Mouse (Mus musculus): Measurements from ENCODE around the gene Gga2. TPM values are rescaled to one million over a fixed set of nuclear protein-coding genes. Genes with fewer than 3 reads are reported as not detected.
A peak's percentile ranks its signal among the peaks of the same experiment; 100 is the strongest.

Gene Gga2
- polyA plus RNA-seq (2012; rRNA removed) (21.9 and 23.5 TPM in 2 replicates), polyA plus RNA-seq (2014; fragmentation: Nextera tagmentation; extraction: Ambion mirVana) (18.2 and 21.4 TPM in 2 replicates)

DNA sequence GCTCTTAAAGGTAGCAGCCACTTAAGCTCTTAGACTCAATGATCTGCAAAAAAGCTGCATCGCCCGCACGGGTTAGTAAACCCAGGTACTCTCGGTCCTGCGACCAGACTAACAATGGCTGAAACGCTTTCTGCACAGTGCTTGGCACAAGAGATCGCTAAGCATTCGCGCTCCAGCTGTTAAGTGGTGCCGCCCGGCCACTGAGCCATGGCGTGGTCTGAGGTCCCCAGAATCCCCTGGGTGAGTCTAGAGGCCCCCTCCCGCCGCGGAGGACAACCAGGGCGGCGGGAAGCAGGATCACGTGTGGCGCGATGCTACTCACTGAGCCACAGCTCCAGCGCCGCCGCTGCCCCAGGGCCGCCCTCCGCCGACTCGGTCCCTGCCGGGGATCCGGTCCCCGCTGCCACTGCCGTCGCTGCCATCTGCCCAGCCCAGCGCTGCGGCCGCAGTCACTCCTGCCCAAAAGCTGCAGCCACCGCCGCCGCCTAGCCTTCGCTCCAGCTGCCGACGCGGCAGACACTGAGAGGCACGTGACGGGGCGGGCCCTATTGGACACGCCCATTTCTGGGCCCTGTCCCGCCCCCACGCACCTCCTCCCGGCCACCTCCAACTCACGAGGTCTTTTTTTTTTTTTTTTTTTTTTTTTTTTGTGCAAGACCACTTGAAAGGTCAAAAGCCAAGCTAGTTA, at the start of gene Gga2:
TSS of gene Gga2 (minus strand) at position 556 of the 688 bp plus-strand sequence.
- Histone ChIP-seq H3K27ac (peak within 1 kb of the TSS; percentile 49), H3K4me3 (ENCODE audit: insufficient read depth in 1 of 2, low read depth in 2 of 2, low read length in 2 of 2) (peak within 1 kb of the TSS; percentile 67 to 71), H3K4me1 (replicated peaks; ENCODE audit: control insufficient read depth in 2 of 2, insufficient read depth in 2 of 2, low read length in 1 of 2) (peaks cover 34 to 48% of the 10 kb centered on the region in 2 experiments), H3K9ac (replicated peaks) (peak within 1 kb of the TSS; percentile 75), H3K27me3 (ENCODE audit: control insufficient read depth, insufficient read depth, low read length) (no peaks in the 10 kb centered on the region), H3K9me3 (ENCODE audit: control insufficient read depth, low read length) (no peaks in the 10 kb centered on the region), H3K36me3 (replicated peaks; ENCODE audit: control insufficient read depth, insufficient read depth, low read depth) (no peaks in the 10 kb centered on the region), H3K4me2 (ENCODE audit: low read depth) (peak within 1 kb of the TSS; percentile 83)
- no peak for TF ChIP-seq EP300 (IDR thresholded peaks at IDR 0.05; ENCODE audit: low read depth)
- TF ChIP-seq CTCF (IDR thresholded peaks at IDR 0.05; ENCODE audit: low read depth): no peak
- DNase-seq (ENCODE audit: low read depth in 3 of 3, low spot score in 3 of 3) (peak; percentile 77 to 78 (median 77)), ATAC-seq (ENCODE audit: insufficient read depth) (peak; percentile 75)
- under 1% methylated on average over 49 of the region's 50 CpGs for WGBS (ENCODE audit: insufficient replicate concordance)

DNA sequence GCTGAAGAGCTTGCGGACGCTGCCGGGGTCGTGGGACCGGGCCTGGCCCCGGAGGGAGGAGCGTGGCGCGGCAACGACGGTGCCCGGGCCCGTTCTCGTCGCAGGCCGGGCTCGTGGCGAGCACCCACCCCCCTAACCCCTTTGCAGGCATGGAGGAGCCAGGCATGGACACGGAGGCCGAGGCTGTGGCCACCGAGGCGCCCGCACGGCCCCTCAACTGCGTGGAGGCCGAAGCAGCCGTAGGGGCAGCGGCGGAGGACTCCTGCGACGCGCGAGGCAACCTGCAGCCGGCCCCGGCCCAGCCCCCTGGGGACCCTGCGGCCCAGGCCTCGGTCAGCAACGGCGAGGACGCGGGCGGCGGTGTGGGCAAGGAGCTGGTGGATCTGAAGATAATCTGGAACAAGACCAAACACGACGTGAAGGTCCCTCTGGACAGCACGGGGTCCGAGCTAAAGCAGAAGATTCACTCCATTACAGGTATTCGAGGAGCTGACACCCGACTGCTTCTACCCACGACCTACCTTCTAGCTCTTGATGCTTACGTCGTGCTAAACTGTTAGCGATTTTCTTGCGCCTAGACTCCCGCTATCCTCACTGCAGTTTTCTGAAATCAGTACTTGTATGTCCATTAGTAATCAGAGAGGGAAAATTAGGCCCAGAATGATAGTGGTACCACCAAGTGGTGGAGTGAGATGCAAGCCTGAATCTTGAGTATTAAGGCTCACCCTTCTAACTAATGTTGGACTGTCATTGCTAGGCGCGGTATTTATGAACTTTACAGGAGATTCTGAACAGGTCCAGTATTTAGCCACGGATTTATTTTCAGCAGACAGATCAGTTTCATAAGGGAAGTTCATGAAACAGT, 46.7 kb upstream of the Gga2 start:
- no peak for ATAC-seq (ENCODE audit: insufficient read depth)
- no peaks in the 10 kb centered on the region for H3K27me3 ChIP-seq (ENCODE audit: control insufficient read depth, insufficient read depth, low read length)
- peaks cover 11 to 17% of the 10 kb centered on the region in 2 experiments for H3K4me1 ChIP-seq (replicated peaks; ENCODE audit: control insufficient read depth in 2 of 2, insufficient read depth in 2 of 2, low read length in 1 of 2)
- H3K27ac ChIP-seq: no peak overlapping the region; the same call in 1 of the 2 replicates
- peaks cover 18% of the 10 kb centered on the region for H3K36me3 ChIP-seq (replicated peaks; ENCODE audit: control insufficient read depth, insufficient read depth, low read depth)
- H3K9ac ChIP-seq (replicated peaks): peak overlapping the region; percentile 84
- DNase-seq (ENCODE audit: low read depth in 3 of 3, low spot score in 3 of 3): no peak
- WGBS (ENCODE audit: insufficient replicate concordance): under 1% methylated on average over 58 of the region's 58 CpGs
- TF ChIP-seq EP300 (IDR thresholded peaks at IDR 0.05; ENCODE audit: low read depth) (no peak), CTCF (IDR thresholded peaks at IDR 0.05; ENCODE audit: low read depth) (no peak; the same call in 1 of the 2 replicates)
- no peaks in the 10 kb centered on the region for H3K9me3 ChIP-seq (ENCODE audit: control insufficient read depth, low read length)
- peak overlapping the region; percentile 90 for H3K4me2 ChIP-seq (ENCODE audit: low read depth)
- H3K4me3 ChIP-seq (ENCODE audit: insufficient read depth in 1 of 2, low read depth in 2 of 2, low read length in 2 of 2): peak overlapping the region; percentile 88 to 89

DNA sequence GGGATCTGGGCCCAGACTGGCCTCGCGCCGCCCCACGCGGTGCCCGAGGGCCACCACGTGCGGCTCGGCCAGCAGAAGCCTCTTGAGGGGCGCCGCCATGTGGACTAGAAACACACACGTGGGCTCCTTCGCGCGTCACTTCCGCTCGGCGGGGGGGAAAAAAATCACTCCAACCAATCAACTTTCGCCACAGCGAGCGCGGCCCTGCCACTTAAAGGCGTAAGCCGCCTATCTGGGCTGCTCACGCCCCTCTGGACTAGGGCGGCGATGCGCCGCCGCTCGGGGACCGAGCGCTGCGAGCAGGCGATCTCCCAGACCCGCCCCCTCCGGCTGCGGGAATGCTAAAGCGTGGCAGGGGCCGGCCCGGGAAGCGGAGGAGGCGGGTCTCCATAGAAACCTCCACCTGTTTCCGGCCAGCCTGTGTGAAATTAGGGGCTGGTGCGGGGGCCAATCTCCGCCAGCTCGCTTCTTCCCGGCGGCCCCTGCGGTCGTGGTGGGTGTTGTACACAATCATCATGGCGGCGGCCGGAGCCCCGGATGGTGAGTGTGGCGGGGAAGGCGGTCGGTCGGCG, 46.0 kb upstream of the Gga2 start, which contains the start of the genes Ubfd1 and Ears2:
TSS of gene Ubfd1 (plus strand) at position 231 of the 572 bp plus-strand sequence.
TSS of gene Ears2 (minus strand) at position 319 of the 572 bp plus-strand sequence.
- peaks cover 11 to 17% of the 10 kb centered on the region in 2 experiments for H3K4me1 ChIP-seq (replicated peaks; ENCODE audit: control insufficient read depth in 2 of 2, insufficient read depth in 2 of 2, low read length in 1 of 2)
- H3K9me3 ChIP-seq (ENCODE audit: control insufficient read depth, low read length): no peaks in the 10 kb centered on the region
- TF ChIP-seq EP300 (IDR thresholded peaks at IDR 0.05; ENCODE audit: low read depth) (0 out of 2 replicates have a peak, but pooled peaks have one; percentile 9), CTCF (IDR thresholded peaks at IDR 0.05; ENCODE audit: low read depth) (0 out of 2 replicates have a peak, but pooled peaks have one; percentile 19)
- H3K27ac ChIP-seq: peak within 1 kb of the TSS; percentile 32
- H3K27me3 ChIP-seq (ENCODE audit: control insufficient read depth, insufficient read depth, low read length): no peaks in the 10 kb centered on the region
- H3K4me2 ChIP-seq (ENCODE audit: low read depth): peak within 1 kb of the TSS; percentile 90
- peaks cover 13% of the 10 kb centered on the region for H3K36me3 ChIP-seq (replicated peaks; ENCODE audit: control insufficient read depth, insufficient read depth, low read depth)
- H3K9ac ChIP-seq (replicated peaks): peak within 1 kb of the TSS; percentile 84
- DNase-seq (ENCODE audit: low read depth in 3 of 3, low spot score in 3 of 3): peak; percentile 91 to 92 (median 91)
- ATAC-seq (ENCODE audit: insufficient read depth): peak; percentile 97
- WGBS (ENCODE audit: insufficient replicate concordance): under 1% methylated on average over 60 of the region's 60 CpGs
- H3K4me3 ChIP-seq (ENCODE audit: insufficient read depth in 1 of 2, low read depth in 2 of 2, low read length in 2 of 2): peak within 1 kb of the TSS; percentile 88 to 89

DNA sequence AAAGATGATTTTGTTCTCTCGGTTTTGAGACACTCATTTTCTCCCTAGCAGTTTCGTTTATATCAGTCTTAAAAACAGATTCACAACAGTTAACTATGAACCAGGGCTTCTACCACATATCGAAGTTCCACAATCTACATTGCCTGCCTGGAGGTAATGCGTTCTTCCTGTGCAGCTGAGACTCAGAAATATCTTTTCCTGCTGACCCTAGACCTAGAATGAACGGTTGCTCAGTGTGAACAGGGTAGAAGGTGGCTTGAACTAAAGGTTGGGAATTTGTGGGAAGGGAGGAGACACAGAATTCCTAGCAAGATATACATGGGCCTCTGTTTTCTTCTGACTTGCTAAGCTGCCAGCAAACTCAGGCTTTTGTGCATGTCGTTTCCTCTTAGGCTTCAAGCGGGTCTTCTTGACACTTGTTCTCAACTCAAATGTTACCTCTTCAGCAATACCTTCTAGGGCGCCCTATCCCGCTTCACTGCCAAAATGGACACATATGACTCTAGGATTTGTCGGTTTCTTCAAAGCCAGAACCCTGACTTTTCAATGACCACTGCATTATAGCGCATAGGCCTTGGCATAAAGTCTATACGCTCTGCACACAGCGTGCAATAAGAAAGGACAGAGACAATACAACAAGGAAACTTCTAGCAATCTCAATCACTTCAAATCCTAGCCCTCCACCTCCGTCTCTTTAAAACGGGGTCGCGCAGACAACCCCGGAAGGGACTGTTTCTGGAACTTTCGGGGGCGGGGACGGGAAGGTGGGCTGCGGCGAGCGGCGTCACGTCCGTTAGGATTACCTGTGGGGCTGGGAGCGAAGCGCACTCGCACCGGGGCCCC, 45.3 kb upstream of the Gga2 start:
- peaks cover 11 to 17% of the 10 kb centered on the region in 2 experiments for H3K4me1 ChIP-seq (replicated peaks; ENCODE audit: control insufficient read depth in 2 of 2, insufficient read depth in 2 of 2, low read length in 1 of 2)
- H3K27me3 ChIP-seq (ENCODE audit: control insufficient read depth, insufficient read depth, low read length): no peaks in the 10 kb centered on the region
- peak overlapping the region; percentile 84 for H3K9ac ChIP-seq (replicated peaks)
- WGBS (ENCODE audit: insufficient replicate concordance): 6% methylated on average over 31 of the region's 31 CpGs
- peak overlapping the region; percentile 88 to 89 for H3K4me3 ChIP-seq (ENCODE audit: insufficient read depth in 1 of 2, low read depth in 2 of 2, low read length in 2 of 2)
- TF ChIP-seq EP300 (IDR thresholded peaks at IDR 0.05; ENCODE audit: low read depth) (no peak), CTCF (IDR thresholded peaks at IDR 0.05; ENCODE audit: low read depth) (no peak)
- ATAC-seq (ENCODE audit: insufficient read depth): no peak
- peak overlapping the region; percentile 32 for H3K27ac ChIP-seq
- H3K4me2 ChIP-seq (ENCODE audit: low read depth): peak overlapping the region; percentile 90
- DNase-seq (ENCODE audit: low read depth in 3 of 3, low spot score in 3 of 3): no peak
- no peaks in the 10 kb centered on the region for H3K9me3 ChIP-seq (ENCODE audit: control insufficient read depth, low read length)
- H3K36me3 ChIP-seq (replicated peaks; ENCODE audit: control insufficient read depth, insufficient read depth, low read depth): peaks cover 7% of the 10 kb centered on the region

Data from liver, embryonic 14.5 days (tissue).